Mouse (Mus musculus) telencephalon, adult 2 months (tissue): Measurements from ENCODE around the gene Ovch2.
A peak's percentile ranks its signal among the peaks of the same experiment; 100 is the strongest.
"Not testable (repeated sequence)": the region's sequence is repeated elsewhere in the genome, so short reads cannot be mapped to it uniquely, and the experiment has no call there.

Experiments
- DNase-seq: peaks from one replicate; pipeline ENCODE4 v3.0.0-alpha.2; 2011; ENCODE audit warnings: low read depth, low spot score

The Ovch2 gene

DNA sequence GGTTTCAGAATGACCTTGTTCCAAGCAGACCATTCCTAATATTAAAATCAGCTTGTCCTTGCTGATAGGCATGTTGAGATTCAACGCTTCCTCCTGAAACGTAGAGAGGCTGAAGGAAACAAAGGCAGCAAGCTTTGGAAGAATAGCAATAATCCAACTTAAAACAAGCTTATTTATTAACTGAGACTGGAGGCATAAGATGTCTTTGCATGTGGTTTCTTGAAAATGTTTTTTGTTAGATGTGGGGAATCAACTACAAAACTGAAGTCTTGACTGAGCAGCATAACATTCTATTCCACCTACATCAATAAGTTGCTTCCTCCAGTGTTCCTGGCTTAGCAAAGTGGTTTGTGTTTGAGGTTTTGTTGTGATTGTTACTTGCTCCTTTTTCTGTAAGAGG, at the start of gene Ovch2:
Gene Ovch2, minus strand, starts transcription at position 101 of the 400 bp plus-strand sequence.
- no peak for DNase-seq

DNA sequence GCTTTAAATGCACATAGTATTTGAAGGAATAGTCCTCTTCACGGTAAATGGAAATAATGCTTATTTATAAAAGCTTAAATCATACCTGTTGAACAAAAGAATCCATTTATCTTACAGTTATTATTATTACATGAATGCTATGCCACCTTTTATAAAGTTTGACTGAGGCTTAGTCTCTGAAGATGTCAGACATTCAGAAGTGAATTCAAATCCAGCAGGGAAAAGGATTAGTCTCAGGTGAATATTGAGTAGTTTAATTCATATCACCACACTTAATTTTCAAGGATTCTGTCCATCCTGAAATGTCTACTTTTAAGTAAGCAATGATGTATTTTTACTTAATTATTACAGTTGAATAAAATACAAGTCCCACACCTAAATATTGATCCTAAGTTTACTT, 46.4 kb upstream of the Ovch2 start, which contains the start of gene Olfr470:
Gene Olfr470, minus strand, starts transcription at position 101 of the 400 bp plus-strand sequence.
- DNase-seq, result not testable (repeated sequence)

DNA sequence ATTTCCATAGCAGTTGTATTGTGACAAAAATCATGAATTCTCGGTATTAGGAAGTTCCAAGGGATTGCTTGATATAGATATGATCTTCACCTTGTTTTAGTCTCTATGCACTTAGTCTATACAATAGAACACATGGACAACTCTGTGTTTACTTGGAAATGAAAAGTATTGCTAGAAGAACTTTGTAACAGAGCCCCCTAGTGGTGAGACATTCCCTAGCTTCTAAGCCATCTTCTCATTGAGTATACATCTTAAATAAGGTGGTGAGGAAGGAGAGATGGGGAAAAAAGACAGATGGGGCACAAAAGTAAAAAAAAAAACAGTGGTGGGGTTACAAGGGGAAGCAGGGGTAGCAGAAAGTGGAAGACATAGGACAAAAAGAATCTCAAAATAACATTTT, 40.7 kb upstream of the Ovch2 start:
- DNase-seq, result no peak

DNA sequence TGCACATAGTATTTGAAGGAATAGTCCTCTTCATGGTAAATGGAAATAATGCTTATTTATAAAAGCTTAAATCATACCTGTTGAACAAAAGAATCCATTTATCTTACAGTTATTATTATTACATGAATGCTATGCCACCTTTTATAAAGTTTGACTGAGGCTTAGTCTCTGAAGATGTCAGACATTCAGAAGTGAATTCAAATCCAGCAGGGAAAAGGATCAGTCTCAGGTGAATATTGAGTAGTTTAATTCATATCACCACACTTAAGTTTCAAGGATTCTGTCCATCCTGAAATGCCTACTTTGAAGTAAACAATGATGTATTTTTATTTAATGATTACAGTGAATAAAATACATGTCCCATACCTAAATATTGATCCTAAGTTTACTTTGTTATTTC, 24.4 kb upstream of the Ovch2 start, which contains the start of gene Olfr469:
Gene Olfr469, minus strand, starts transcription at position 101 of the 400 bp plus-strand sequence.
- DNase-seq, result not testable (repeated sequence)

DNA sequence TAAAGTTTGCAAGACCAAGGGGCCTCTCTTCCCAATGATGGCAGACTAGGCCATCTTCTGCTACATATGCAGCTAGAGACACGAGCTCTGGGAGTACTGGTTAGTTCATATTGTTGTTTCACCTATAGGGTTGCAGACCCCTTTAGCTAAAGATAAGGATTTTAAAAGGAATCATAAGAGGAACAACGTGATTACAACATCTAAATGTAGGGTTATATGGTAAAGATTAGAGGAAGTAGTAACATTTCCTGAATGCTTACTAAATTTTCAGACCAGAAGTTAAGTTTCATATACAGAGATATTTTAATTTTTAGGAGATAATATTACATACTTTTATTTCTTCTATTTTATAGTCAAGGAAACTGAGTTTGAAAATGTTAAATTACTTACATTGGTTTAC, 22.9 kb upstream of the Ovch2 start:
- DNase-seq, result not testable (repeated sequence)

DNA sequence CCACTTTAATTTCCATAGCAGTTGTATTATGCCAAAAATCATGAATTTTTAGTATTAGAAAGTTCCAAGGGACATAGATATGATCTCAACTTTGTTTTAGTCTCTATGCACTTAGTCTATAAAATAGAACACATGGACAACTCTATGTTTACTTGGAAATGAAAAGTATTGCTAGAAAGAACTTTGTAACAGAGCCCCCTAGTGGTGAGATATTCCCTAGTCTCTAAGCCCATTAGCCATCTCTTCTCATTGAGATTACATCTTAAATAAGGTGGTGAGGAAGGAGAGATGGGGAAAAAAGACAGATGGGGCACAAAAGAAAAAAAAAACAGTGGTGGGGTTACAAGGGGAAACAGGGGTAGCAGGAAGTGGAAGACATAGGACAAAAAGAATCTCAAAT, 18.4 kb upstream of the Ovch2 start:
- DNase-seq, result no peak

DNA sequence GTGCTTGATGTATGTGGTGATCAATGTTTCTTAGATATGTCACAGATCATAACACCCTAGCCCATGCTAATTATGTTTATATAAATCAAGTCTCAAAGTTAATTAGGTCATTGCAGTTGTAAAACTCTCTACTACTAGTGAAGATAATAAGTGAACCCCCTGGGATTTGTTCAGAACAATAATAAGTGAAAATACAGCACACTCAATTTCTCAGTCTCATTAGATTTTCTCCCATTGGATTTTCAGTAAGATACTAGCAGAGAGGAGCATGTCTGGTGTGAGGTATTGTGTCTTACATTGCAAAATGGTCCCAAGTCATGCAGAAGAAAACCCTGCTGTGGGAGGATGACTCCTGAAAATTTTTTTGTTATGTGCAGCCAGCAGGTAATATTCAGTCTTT, 11.0 kb upstream of the Ovch2 start, which contains the start of gene Olfr467:
Gene Olfr467, plus strand, starts transcription at position 301 of the 400 bp plus-strand sequence.
- no peak for DNase-seq

DNA sequence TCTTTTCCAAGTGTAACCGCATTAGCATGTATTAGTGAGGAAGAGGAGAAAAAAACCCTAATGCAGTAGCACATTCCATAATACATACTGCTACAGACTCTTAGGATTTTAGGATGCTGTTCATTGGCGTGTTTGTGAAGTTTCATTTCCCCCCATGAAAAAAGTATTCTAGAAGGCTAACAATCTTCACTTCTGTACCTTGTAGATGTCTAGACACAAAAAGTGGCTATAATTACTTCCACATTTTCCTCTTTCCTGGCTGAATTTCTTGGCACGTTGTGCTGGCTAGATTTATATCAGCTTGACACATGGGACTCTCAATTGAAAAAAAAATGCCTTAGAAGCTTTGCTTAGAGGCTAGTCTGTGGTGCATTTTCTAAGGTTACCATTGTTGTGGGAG, 1.1 kb upstream of the Ovch2 start:
- no peak for DNase-seq

DNA sequence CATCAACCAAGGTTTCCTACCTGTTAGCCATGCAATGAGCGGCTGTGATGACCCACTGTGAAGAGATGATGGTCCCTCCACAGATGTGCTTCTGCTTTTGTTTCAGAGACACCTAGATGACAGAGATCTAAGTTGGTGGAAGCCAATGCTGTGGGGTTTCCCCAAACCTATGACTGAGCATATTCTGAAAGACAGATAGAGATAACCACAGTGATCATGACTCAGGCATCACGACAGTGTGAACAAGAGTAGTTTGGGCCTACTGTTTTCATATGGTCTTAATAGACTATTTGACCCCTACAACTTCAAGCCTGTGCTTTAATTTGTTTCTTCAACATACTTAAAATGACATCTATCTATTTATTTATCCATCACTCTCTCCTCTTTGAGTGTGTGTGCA, 4.5 kb downstream of the Ovch2 start:
- no peak for DNase-seq

DNA sequence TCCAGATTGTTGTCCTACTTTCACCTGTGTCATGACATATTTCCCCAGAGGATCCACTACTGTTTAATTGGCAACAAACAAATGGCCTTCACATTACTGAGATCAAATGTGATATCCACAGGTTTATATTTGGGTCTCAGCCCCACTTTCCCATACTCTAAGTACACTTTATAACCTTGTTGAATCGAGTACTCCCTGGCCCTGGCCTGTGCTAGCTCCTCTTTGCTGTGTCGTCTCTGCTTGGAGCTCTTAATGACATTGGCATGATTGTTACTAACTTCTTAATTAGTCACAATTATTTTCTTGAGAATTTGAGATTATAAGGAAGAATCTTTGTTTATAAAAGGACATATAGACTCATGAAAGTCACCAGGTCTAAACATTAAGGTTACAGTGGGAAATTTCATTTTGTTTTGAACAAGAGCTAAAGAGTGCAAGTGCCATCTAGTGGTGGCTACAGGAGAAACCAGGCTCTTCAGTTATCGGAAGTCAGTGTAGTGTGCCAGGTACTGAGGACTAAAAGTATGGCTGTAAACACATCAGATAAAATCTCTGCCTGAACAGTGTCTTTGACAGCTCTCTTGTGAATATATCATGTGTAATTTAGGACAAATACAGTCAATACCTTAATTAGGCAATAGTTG, 12.9 kb downstream of the Ovch2 start:
- DNase-seq, result peak; percentile 15

DNA sequence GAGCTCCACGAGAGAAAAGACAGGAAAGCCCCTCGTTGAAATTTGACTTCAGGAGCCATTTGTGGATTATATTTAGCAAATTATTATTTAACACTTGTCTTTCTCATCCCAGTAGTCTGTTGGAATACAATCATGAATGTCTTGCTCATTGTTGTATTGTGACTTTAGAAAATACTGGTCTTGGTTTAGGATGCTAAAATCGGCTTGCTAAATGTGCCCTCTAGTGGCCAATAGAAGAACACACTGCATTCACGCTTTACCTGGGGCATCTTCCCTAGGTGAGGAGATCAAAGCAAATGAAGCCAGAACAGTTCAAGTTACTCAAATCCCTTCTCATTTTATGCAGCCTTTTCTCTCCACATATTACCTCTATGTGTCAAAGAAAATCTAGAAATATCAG, 21.4 kb downstream of the Ovch2 start:
- no peak for DNase-seq

DNA sequence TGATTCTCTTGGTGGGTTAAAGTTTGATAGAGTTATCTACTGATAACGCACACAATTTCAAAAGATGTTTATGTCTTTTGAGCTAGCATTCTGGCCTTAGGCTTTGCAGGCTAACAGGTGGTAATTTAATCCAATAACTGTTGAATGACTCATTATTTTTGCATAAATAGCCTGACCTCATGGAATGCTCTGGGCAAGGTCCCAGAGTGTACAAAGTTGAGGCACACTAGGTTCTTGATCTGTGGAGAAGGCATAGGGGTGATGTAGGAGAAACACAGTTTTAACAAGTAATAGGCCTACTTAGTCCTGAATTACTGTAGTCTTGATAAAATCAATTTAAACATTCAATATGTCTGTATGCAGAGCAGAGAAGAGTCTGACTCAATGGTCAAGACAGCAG, 22.8 kb downstream of the Ovch2 start:
- no peak for DNase-seq

DNA sequence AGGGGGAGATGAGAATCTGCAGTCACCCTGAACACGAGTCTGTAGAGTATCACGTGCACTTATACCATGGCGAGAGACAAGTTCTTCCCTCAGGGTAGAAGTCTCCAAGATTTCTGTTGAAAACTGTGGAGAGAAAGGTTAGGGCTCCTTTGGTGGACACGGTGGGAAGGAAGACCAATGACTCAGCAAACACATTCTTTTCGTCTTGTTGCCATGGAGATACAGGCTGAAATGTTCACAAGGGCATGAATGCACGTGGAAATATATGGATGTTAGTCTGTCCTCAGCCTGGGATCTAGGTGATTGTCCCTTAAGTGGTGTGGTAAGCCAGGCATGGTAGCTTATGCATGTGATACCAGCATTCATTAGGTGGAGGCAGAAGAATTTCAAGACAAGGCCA, 30.2 kb downstream of the Ovch2 start:
- DNase-seq, result no peak

DNA sequence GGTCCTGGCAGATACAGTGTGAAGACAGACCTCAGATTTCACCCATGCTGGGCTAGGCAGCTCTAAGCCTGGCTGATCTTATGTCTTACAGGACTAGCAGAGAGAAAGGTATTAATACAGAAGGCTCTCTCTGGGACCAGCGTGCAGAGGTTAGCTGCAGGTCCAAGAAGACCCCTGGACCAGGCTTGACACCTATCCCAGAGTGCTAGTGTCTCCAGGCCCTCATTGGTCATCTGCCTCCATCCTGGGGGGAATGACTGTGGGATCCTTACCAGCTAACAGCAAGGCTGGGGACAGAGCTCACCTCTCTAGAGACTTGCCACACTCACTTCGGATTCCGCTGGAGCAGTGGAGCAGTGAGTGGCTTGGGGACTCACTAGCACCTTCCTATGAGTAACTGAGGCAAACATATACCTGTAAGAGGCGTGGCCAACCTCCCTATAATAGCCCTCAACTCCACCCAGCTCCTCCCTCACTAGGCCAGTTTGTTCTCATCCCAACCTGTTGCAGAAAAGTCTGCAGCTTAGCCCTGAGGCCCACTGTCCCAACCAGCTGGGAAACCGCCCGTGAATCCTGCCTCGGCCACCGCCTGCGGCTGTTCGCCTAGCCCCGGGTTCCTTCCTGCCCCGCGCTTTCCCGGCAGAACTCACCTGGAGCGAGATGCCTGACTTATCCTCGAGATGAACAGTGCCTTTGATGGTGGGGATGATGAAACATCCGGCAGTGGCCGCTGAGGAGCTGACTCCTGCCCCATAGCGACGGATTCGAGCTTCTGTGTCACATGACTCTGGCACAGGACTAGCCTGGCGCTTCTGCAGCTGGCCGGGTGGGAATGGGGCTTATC, 43.5 kb downstream of the Ovch2 start, which contains the start of gene Cyb5r2:
Gene Cyb5r2, minus strand, starts transcription at position 725 of the 844 bp plus-strand sequence.
- DNase-seq, result no peak

DNA sequence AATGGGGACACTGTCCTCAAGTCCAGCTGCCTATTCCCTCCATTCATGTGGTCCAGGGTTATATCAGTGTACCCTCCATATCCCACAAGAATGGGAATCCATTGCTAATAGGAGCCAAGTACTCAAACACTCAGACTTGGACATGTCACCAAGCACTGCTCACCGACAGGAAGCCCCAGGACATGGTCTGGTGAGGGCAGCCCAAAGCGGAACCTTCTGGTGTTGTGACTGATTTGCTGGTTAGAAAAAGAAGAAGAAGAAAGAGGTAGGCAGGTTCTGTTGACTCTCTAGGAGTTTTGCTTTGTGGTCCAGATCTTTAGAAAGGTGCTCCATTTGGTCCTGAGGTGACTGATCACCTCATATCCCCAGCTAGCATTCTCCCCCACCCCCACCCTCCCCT, 44.3 kb downstream of the Ovch2 start:
- DNase-seq, result no peak

DNA sequence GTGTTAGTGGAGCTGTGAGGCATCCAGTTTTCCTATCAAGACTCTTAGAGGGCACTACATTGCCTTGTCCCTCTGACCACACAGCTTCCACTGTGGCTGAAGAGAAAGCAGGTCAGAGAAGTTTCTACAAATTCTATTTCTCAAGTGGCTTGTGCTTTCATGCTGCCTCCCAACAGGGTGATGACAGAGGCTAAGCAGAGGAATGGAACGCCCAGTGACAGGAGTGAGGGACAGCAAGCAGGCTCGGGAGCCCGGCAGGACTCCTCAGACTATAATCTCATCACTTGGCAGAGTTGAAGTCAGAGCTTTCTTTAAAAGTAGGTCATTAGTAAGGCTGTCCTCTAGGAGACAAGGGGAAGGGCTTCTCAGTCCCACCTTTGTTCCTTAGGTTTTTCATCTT, 45.1 kb downstream of the Ovch2 start:
- DNase-seq, result no peak

DNA sequence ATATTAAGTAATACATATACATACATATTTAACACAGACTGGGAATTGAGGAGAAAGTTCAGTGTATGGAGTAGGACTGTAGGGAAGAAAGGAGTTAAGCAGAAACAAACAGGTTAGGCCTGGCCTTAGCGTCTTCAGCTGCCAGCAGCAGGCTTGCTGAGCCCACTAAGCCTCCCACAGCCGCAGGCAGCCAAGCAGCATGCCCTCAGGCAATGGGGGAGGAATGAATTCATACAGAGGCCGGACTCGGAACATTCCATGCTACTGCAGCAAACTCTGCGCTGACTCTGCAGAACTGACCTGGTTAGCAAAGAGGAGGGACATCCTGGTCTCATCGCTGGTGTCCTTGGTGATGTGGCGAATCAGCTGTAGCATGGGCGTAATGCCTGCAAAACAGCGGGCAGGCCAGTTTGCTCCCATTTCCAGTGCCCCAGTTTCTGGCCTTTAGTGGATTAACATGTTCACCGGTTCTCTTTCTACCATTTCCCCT, 48.9 kb downstream of the Ovch2 start:
- DNase-seq, result no peak

DNA sequence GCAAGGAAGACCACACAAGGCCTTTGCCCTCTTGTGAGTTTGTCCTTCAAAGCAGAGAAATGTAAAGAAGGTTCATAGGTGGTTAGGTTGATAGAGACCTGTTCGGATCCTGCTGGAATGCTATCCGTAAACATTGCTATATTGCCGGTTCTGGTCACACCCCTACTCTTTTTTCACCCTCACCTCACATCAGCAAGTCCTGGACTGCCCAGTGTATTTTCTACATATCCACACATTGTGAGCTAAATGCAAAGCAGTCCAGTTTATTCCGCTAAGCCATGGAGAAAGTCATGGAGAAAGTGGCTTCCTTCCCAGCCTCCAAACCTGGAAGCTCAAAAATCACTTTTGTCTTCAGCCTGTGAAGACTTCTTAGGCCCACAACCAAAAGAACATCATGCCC, 51.3 kb downstream of the Ovch2 start:
- DNase-seq, result no peak

DNA sequence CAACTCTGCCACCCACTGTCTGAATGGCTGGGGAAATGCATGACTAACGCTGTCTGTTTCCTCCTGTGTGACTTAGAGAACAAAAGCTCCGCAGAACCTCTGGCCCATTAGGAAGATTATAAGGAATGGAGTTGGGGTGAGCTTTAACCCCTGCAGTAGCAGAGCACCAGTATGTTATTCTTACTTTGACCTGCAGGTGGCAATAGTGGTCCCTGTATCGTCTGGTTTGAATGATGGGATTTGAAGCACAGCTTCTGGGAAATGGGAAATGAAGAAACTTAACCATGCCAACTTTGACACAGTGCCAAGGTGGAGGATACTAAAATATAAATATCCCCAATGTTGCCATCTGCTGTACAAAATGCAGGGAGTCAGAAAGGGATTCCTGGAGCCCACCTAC, 51.7 kb downstream of the Ovch2 start:
- peak; percentile 12 for DNase-seq

DNA sequence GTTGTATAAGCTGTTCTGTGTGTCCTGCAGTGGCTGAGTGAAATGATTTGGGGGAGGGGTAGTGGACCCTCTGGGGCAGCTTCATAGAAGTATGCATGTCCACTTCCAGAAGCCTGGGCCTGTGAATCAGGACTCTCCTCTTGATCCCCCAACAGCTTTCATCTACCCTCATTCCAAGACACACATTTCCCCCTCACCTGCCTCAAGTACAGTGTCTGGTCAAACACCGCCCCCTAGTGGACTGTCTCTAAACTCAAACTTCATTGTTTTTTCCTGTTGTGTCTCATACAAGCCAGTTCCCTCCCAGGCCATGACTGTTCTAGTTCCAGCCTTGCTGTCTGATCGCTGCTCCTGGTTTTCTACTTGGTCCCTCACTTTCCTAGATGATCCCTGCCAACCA, 53.1 kb downstream of the Ovch2 start:
- no peak for DNase-seq

DNA sequence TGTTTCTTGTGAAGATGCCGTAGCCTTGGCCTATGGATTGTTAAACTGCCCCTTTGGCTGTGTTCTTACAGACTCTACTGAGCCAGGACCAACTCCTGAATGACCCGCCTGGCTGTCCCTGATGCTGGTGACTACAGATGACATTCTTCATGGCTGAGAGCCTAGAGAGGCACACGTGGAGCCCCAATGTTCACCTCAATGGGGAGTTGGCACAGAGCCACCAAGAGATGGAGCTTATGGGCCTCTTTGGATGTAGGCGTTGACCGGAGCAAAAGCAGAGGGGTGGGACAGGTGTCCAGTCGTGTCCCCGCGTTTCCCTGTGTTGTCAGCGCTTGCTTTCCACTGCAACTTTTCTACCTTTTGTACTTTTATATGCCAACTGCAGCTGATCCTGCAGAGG, 53.5 kb downstream of the Ovch2 start:
- no peak for DNase-seq

DNA sequence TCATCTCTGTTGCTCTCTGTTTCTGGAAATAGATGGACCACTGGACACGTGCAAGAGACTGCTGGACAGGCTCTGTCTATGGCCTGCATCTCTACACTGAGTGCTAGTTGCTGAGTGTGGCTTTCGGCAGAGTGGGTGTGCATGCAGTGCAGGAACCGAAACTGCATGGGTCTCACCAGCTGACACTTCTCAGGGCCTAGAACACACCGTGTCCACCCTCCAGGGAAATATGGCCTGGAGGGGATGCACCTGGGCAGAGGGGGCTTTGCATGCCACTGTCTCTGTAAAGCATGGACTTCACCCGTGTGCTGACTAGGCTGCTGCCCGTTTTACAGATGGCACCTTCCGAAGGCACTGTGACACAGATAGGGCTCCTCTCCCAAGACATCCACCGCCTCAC, 55.0 kb downstream of the Ovch2 start:
- DNase-seq, result no peak

DNA sequence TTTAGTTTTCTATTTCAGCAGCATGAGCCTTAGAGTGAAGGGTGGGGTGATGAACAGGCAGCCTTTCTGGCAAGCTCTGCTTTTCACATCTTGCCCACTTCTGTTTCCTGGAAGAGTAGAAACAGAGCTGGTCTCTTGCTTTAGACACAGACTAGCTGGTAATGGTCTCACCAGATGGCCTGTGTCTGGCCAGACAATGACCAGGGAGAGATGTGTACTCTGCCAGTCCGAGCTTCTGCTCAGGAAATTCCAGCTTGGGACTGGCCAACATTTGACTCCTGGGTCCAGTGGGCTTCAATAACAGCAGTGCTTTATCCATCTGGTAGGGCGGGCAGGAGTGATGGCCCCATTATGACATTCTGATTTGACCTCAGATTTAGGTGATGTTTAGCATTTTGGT, 55.9 kb downstream of the Ovch2 start:
- no peak for DNase-seq
